Mouse (Mus musculus) cortical plate, adult 2 months (tissue): ENCODE results near the gene Cdkn1c.

ENCODE experiments used
- CTCF ChIP-seq: fragments of 200-500 bp; IDR thresholded peaks from 2 replicates; pipeline ENCODE4 v1.5.1; 2011; ENCODE audit warnings: mild to moderate bottlenecking, control low read depth, low read length; ENCODE audit not compliant: insufficient read depth; ENCODE audit errors: extremely low read depth
- POLR2A ChIP-seq: fragments of 200-500 bp; IDR thresholded peaks from 2 replicates; pipeline ENCODE4 v1.6.1; 2011; ENCODE audit warnings: mild to moderate bottlenecking, low read length, control low read depth; ENCODE audit not compliant: insufficient read depth; ENCODE audit errors: extremely low read depth

- TF ChIP-seq CTCF (no peak), POLR2A (no peak)
Measured at GRCm38 (mm10) chr7:143458963-143459331, 1.9 kb downstream of the Cdkn1c start.
